Mouse (Mus musculus) heart, adult 11 months (tissue): ENCODE measurements around the gene Ppm1l.
A peak's percentile ranks its signal among the peaks of the same experiment; 100 is the strongest.
"Not testable (repeated sequence)": the region's sequence is repeated elsewhere in the genome, so short reads cannot be mapped to it uniquely, and the experiment has no call there.

Experiments
- DNase-seq: peaks from one replicate; pipeline ENCODE4 v3.0.0; 2022

Ppm1l gene

GRCm38 (mm10) chr3:69548704-69549455, 232.2 kb downstream of the Ppm1l start:
- no peak for DNase-seq

GRCm38 (mm10) chr3:69549602-69550001, 232.9 kb downstream of the Ppm1l start:
- peak; percentile 79 for DNase-seq

DNA sequence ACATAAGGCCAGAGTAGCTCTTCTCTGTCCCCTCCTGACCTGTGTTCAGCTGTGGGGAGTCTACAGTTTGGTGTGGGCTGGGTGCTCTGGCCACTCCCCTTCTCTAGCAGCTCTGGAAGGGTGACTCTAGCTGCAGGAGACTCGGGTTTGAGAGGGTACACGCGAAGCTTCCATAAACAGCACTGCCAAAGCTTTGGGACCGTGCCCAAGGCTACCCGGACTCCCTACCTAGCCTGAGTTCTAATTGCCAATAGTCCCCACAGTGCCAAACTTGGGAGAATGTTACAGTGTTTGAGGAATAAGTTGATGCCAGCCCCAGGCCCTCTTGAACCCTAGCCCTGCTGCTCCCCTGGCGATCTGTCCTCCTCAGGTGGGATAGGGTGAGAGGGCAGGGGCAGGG, 238.8 kb downstream of the Ppm1l start:
- DNase-seq: no peak

GRCm38 (mm10) chr3:69556092-69556778, 239.6 kb downstream of the Ppm1l start:
- no peak for DNase-seq

DNA sequence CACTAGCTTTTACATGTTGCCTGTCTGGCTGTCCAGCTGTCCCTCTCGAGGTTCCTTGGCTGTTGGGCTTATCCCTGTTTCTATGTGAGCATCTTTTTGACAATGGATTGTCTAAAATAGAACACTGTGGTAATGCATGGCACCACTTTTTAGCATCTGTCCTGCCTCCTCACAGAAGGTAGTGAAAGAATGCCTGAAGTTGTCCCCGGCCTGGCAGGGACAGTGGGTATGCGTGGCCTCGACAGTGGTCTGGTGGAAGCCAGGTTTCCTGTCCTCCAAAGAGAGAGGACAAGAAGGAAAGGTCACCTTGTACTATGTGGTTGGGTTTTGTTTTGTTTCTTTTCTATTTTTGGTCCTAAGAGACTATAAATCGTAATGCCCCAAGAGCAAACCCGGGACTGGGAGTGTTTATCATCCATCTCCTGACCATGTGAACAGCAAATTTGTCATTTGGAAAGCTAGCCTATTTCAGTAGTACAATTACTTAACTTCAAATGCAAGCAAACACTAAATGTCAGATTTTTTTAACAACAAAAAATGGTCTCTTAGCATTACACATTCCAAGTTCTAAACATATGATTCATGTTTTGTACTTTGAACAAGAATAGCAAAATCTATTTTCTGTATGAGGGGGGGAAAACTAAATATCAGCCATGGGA, 242.8 kb downstream of the Ppm1l start:
- DNase-seq: peak; percentile 77

DNA sequence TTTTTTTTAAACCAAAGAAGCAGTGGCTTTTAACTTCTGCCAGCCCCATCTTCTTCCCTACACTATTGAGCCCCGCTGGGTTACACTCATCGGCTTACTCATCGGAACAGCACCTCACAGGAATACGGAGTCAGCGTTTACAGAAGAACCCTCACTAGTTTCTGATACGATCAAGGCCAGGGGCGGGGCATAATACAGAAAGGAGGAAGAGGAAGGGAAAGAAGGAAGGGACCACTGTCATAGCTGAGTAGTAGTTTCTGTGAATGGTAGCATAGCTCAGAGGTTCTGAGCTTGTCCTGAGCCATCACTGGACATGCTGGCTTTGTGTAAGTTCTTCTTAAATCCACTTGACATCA, 243.3 kb downstream of the Ppm1l start:
- peak; percentile 94 for DNase-seq

GRCm38 (mm10) chr3:69561686-69562085, 245.0 kb downstream of the Ppm1l start:
- DNase-seq: peak; percentile 93

DNA sequence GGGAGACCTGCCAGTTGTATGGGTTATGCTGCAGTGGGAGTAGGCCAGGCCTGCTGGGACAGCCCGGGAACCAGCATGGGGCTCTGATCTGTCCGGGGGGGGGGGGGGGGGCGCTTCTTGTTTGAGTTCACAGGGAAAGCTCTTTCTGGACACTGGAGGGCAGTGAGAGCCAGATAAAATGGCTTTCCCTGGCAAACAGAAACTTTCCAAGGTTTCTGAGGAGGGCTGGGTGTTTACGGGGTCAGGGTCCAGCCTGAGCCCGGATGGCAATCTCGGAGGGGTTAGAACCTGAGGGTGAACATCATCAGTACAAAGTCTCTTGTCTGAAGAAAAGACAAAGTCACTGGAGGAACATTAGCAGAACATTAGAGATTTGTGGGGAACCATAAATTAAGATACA, 246.7 kb downstream of the Ppm1l start:
- no peak for DNase-seq

- DNase-seq: not testable (repeated sequence)
These were observed 248.9 kb downstream of the Ppm1l start for GRCm38 (mm10) chr3:69565586-69565985.

GRCm38 (mm10) chr3:69572561-69572960, 255.9 kb downstream of the Ppm1l start:
- peak; percentile 77 for DNase-seq

DNA sequence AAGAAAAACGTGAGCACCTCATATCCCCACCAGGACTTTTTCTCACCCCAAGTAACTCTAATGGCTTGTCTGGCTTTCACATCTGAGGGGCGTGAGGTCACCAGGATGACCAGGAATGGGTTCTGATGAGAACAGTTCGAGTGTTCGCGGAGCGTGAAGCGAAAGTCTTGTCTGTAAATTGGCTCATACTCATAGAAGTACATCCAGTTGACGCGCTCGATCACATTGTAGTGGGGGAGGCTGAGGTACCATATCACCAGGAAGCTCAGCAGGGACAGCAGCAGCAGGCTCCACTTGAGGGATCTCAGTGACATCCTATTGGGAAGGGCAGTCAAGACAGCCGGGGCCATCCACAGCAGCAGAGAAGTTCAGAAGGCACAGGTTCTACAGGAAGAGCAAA, 258.9 kb downstream of the Ppm1l start:
- DNase-seq: peak; percentile 84

- no peak for DNase-seq
These were observed 260.1 kb downstream of the Ppm1l start for GRCm38 (mm10) chr3:69576715-69577114.

- DNase-seq: no peak
These were observed 262.1 kb downstream of the Ppm1l start for GRCm38 (mm10) chr3:69578791-69579190.

GRCm38 (mm10) chr3:69583798-69584197, 267.1 kb downstream of the Ppm1l start:
- DNase-seq: no peak

- DNase-seq: peak; percentile 74
These were observed 271.6 kb downstream of the Ppm1l start for GRCm38 (mm10) chr3:69588101-69588760.

GRCm38 (mm10) chr3:69593426-69593825, 276.8 kb downstream of the Ppm1l start:
- DNase-seq: peak; percentile 75

GRCm38 (mm10) chr3:69594071-69594470, 277.4 kb downstream of the Ppm1l start:
- DNase-seq: peak; percentile 82

- DNase-seq: no peak
These were observed 279.5 kb downstream of the Ppm1l start for GRCm38 (mm10) chr3:69596116-69596515.

GRCm38 (mm10) chr3:69597211-69597610, 280.6 kb downstream of the Ppm1l start:
- DNase-seq: peak; percentile 76

DNA sequence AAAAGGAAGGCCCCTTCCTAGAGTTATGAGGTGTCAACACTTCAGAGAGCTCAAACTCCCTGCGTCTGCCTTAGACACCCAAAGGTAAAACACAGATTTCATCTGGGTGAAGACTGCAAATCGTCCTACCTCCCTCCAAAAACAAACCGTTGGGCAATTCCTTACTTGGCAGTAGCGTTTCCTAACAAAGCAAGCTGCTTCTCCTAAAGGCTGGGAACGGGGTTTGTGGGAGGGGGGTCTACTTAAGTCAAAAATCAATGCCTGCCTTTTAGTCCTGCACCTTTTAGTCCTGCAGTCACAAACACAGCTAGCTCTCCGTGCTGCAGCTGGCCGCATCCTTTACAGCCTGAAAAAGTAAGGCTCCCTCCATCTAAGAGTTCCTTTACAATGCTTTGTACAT, 281.2 kb downstream of the Ppm1l start:
- DNase-seq: peak; percentile 74

- DNase-seq: peak; percentile 97
These were observed 281.9 kb downstream of the Ppm1l start, which contains the start of gene B3galnt1 for GRCm38 (mm10) chr3:69598261-69599165. TSS of gene B3galnt1 (minus strand) at chr3:69598960.

DNA sequence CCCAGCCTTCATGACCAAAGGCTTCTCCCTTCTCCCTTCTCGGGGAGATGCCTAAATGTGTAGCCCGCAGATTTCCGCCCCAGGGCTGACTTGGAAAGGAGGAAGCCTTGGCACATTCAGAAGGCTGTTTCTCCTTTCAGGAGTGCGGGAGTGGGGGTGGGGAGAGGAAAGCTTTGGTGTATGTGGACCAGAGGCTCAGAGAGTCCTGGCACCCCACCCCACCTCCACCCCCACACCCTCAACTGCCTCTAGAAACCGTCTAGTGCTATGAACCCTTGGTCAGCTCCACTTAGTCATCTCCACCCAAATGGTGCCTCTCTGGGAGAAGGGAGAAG, 282.5 kb downstream of the Ppm1l start:
- DNase-seq: no peak
